Mouse (Mus musculus): ENCODE measurements around the gene Olfr370.
"Not testable (repeated sequence)": the region's sequence is repeated elsewhere in the genome, so short reads cannot be mapped to it uniquely, and the experiment has no call there.

GRCm38 (mm10) chr8:83571001-83571340 is 35.4 kb downstream of the Olfr370 start:
- not testable (repeated sequence) for TF ChIP-seq CTCF, EP300 (IDR thresholded peaks at IDR 0.05; ENCODE audit: low read depth)
